Mouse (Mus musculus) lung, postnatal 0 days (tissue): ENCODE data around the gene Kdelr2.

Source experiments
- CTCF ChIP-seq: IDR thresholded peaks from 2 replicates; pipeline ENCODE4 v1.5.1; 2016; ENCODE audit warnings: antibody characterized with exemption, mild to moderate bottlenecking
- EP300 ChIP-seq: IDR thresholded peaks from 2 replicates; pipeline ENCODE4 v1.6.1; 2016; ENCODE audit warnings: antibody characterized with exemption, mild to moderate bottlenecking, control low read depth

DNA sequence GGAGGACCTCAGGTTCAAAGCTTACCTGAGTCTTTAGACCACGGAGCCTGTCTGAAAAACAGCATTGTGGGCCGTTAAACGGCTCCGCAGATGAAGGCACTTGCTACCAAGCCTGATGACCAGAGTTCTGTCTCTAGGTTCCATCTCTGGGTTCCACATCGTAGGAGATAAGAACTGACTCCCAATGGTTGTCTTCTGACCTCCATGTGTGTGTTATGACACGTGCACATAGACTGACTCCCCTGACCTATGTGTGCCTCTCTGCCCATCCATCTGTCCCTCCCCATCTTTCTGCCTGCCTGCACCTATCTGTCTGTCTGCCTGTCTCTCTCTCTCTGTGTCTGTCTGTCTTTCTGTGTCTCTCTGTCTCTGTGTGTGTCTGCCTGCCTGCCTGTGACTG lies 64.3 kb downstream of the Kdelr2 start:
- TF ChIP-seq CTCF (no peak), EP300 (no peak)
